Mouse (Mus musculus): Measurements from ENCODE around the gene Prpf18.

DNA sequence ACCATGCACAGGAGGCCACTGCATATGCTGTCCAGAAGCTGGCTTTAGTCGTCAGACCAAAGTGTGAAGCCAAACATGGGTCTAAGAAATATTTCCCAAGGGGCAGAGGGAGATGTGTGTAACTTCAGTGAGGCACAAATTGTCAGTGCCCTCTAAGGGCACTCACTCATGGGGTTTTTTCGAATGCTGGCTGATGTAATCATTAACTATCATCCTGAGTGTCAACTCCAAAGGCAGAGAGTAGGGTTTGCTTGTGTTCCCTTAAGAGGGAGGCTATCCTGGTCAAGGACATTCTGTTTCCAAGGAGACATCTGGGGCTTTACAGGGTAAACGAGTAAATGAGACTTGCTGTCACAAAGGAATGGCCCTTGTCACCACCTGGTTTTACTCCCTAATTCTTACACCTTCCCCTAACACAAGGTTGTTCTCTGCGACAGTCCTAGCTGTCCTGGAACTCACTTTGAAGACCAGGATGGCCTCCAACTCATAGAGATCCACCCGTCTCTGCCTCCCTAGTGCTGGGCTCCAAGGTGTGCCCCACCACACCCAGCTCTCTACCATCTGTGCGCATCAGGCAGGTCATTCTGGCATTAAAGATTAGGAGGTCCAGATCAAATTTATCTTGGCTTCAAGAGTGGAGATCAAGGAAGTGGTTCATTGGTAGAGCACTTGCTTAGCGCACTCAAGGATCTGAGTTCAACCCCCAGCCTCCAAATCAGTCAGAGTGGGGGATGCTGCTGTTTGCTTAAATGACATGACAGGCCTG is 79.2 kb downstream of the Prpf18 start:
- no peak for TF ChIP-seq EP300 (optimal IDR thresholded peaks at IDR 0.05)
- TF ChIP-seq CTCF (IDR thresholded peaks at IDR 0.05; ENCODE audit: low read depth): no peak
